Mouse (Mus musculus) layer of hippocampus, adult 8-10 months (tissue): ENCODE measurements around the gene Pld2. TPM values are rescaled to one million over a fixed set of nuclear protein-coding genes. Genes with fewer than 3 reads are reported as not detected.

ENCODE experiments used
- total RNA-seq, 4 experiments: library from RNA; stranded (reverse); gene quantifications; 2 replicates each; pipeline ENCODE4 v1.2.4; 2022

The Pld2 gene
- total RNA-seq, 4 experiments from 2014 or later: 18.2 to 23.4 (median 20.2) TPM

Other genes starting within 250 kb of the Pld2 start
- gene Alox12e, start 217.4 kb upstream of the Pld2 start, total RNA-seq: under 1 TPM in 3 of 4 experiments, not detected in 1; 0.18 to 0.38 (median 0.18) TPM
- gene Alox15, start 188.0 kb upstream of the Pld2 start, total RNA-seq: under 1 TPM in 2 of 4 experiments, not detected in 2; 0.45 to 0.61 TPM
- gene Pelp1, start 130.0 kb upstream of the Pld2 start, total RNA-seq: 10 to 100 TPM; 32.8 to 35.6 (median 33.8) TPM
- 100 to 1,000 TPM in 2 of 4 experiments, 10 to 100 TPM in 2; 97.4 to 116 (median 101) TPM for gene Arrb2, start 107.4 kb upstream of the Pld2 start, total RNA-seq
- 10 to 100 TPM; 10.6 to 16.9 (median 15.2) TPM for gene Med11, start 88.1 kb upstream of the Pld2 start, total RNA-seq
- 1 to 10 TPM in 2 of 4 experiments, under 1 TPM in 2; 0.45 to 2.0 (median 1.1) TPM for gene Zmynd15, start 80.6 kb upstream of the Pld2 start, total RNA-seq
- 1 to 10 TPM; 1.4 to 6.7 (median 3.5) TPM for gene Cxcl16, start 80.1 kb upstream of the Pld2 start, total RNA-seq
- not detected for gene Tm4sf5, start 34.8 kb upstream of the Pld2 start, total RNA-seq
- not detected for gene Vmo1, start 25.4 kb upstream of the Pld2 start, total RNA-seq
- not detected for gene Gltpd2, start 20.9 kb upstream of the Pld2 start, total RNA-seq
- gene Psmb6, start 14.7 kb upstream of the Pld2 start, total RNA-seq: 100 to 1,000 TPM; 176 to 204 (median 189) TPM
- gene Gm40193, start 7.1 kb upstream of the Pld2 start, total RNA-seq: not detected
- 100 to 1,000 TPM; 419 to 496 (median 460) TPM for gene Mink1, start 22.8 kb downstream of the Pld2 start, total RNA-seq
- gene 4930544D05Rik, start 75.8 kb downstream of the Pld2 start, total RNA-seq: 1 to 10 TPM in 1 of 4 experiments, under 1 TPM in 2, not detected in 1; 0.54 to 1.1 (median 0.87) TPM
- 1 to 10 TPM in 1 of 4 experiments, not detected in 3; 1.0 TPM for gene Chrne, start 79.2 kb downstream of the Pld2 start, total RNA-seq
- under 1 TPM in 1 of 4 experiments, not detected in 3; 0.21 TPM for gene Gp1ba, start 99.1 kb downstream of the Pld2 start, total RNA-seq
- gene Rnf167, start 107.2 kb downstream of the Pld2 start, total RNA-seq: 100 to 1,000 TPM in 1 of 4 experiments, 10 to 100 TPM in 3; 84.8 to 102 (median 92.8) TPM
- 100 to 1,000 TPM; 118 to 129 (median 122) TPM for gene Slc25a11, start 107.4 kb downstream of the Pld2 start, total RNA-seq
- gene Pfn1, start 114.6 kb downstream of the Pld2 start, total RNA-seq: 100 to 1,000 TPM; 268 to 335 (median 298) TPM
- gene Eno3, start 117.1 kb downstream of the Pld2 start, total RNA-seq: 10 to 100 TPM in 3 of 4 experiments, 1 to 10 TPM in 1; 10.0 to 14.5 (median 11.2) TPM
- 10 to 100 TPM; 47.4 to 54.8 (median 51.8) TPM for gene Spag7, start 129.4 kb downstream of the Pld2 start, total RNA-seq
- 100 to 1,000 TPM; 291 to 332 (median 307) TPM for gene Camta2, start 148.0 kb downstream of the Pld2 start, total RNA-seq
- gene Inca1, start 160.1 kb downstream of the Pld2 start, total RNA-seq: 1 to 10 TPM; 3.8 to 6.5 (median 4.7) TPM
- 10 to 100 TPM; 71.2 to 92.9 (median 83.9) TPM for gene Kif1c, start 160.5 kb downstream of the Pld2 start, total RNA-seq
- 10 to 100 TPM; 20.4 to 23.8 (median 22.2) TPM for gene Zfp3, start 224.1 kb downstream of the Pld2 start, total RNA-seq